Mouse (Mus musculus) megakaryocyte, embryonic 14.5 days (primary cell): ENCODE measurements at regions not wholly inside any gene's neighbourhood (a gene's known extent, or its start where the extent isn't known, plus 50 kb on each side); places are given as distances from the start of the nearest gene placed in this dataset.

Experiments
- FLI1 ChIP-seq: IDR thresholded peaks from 2 replicates; pipeline ENCODE4 v1.6.1; 2012; ENCODE audit warnings: low read length, inconsistent platforms, mixed read lengths
- GATA1 ChIP-seq: IDR thresholded peaks from 3 replicates; pipeline ENCODE4 v1.6.1; 2012; ENCODE audit warnings: mixed read lengths, low read length, inconsistent platforms, borderline replicate concordance

- no peak for TF ChIP-seq GATA1
- TF ChIP-seq FLI1: no peak
Observed at GRCm38 (mm10) chr13:84346569-84346968, 124.5 kb downstream of the Tmem161b start.
